Mouse (Mus musculus) regulatory T cell (primary cell): Measurements from ENCODE around the gene Unc13b.

Experiments used
- in situ Hi-C: fragments of 300-600 bp; cut with MboI, MseI; formaldehyde crosslinking; loops from one replicate; pipeline ENCODE4 v1.15.1; 2025; ENCODE audit warnings: high pct_unique_total_duplicates

The Unc13b gene

GRCm38 (mm10) chr4:43206989-43207388 lies 148.2 kb downstream of the Unc13b start:
- in situ Hi-C loops = no loop called here

GRCm38 (mm10) chr4:43209081-43209579 lies 150.4 kb downstream of the Unc13b start:
- in situ Hi-C loops = no loop called here

- in situ Hi-C loops = no loop called here
Measured at GRCm38 (mm10) chr4:43209673-43210072, 150.9 kb downstream of the Unc13b start.

- in situ Hi-C loops = no loop called here
Measured at GRCm38 (mm10) chr4:43216491-43216890, 157.7 kb downstream of the Unc13b start.

GRCm38 (mm10) chr4:43217997-43218396 lies 159.2 kb downstream of the Unc13b start:
- in situ Hi-C loops = no loop called here

- in situ Hi-C loops = no loop called here
Measured at GRCm38 (mm10) chr4:43231821-43232220, 173.1 kb downstream of the Unc13b start.

GRCm38 (mm10) chr4:43232985-43233384 lies 174.2 kb downstream of the Unc13b start:
- in situ Hi-C loops = no loop called here

GRCm38 (mm10) chr4:43233489-43233888 lies 174.7 kb downstream of the Unc13b start:
- in situ Hi-C loops = no loop called here

GRCm38 (mm10) chr4:43236898-43237297 lies 178.1 kb downstream of the Unc13b start:
- in situ Hi-C loops = no loop called here

- in situ Hi-C loops = no loop called here
Measured at GRCm38 (mm10) chr4:43240716-43241115, 182.0 kb downstream of the Unc13b start.

GRCm38 (mm10) chr4:43244022-43244421 lies 185.3 kb downstream of the Unc13b start:
- in situ Hi-C loops = no loop called here

- in situ Hi-C loops = no loop called here
Measured at GRCm38 (mm10) chr4:43245776-43246175, 187.0 kb downstream of the Unc13b start.

GRCm38 (mm10) chr4:43248026-43248425 lies 189.3 kb downstream of the Unc13b start:
- in situ Hi-C loops = no loop called here

GRCm38 (mm10) chr4:43248909-43249308 lies 190.2 kb downstream of the Unc13b start:
- in situ Hi-C loops = no loop called here

GRCm38 (mm10) chr4:43251269-43251668 lies 192.5 kb downstream of the Unc13b start:
- in situ Hi-C loops = no loop called here

GRCm38 (mm10) chr4:43257040-43257439 lies 198.3 kb downstream of the Unc13b start:
- in situ Hi-C loops = no loop called here

GRCm38 (mm10) chr4:43258556-43258955 lies 199.8 kb downstream of the Unc13b start:
- in situ Hi-C loops = no loop called here

- in situ Hi-C loops = no loop called here
Measured at GRCm38 (mm10) chr4:43259435-43259834, 200.7 kb downstream of the Unc13b start.

GRCm38 (mm10) chr4:43260096-43260495 lies 201.3 kb downstream of the Unc13b start:
- in situ Hi-C loops = loop anchor here (5.0 kb wide), 1 partner anchor 157 kb away; no protein-coding TSS in a partner anchor

- in situ Hi-C loops = loop anchor here (5.0 kb wide), 1 partner anchor 154 kb away; no protein-coding TSS in a partner anchor
Measured at GRCm38 (mm10) chr4:43262821-43263220, 204.1 kb downstream of the Unc13b start.

GRCm38 (mm10) chr4:43266146-43266545 lies 207.4 kb downstream of the Unc13b start:
- in situ Hi-C loops = no loop called here

GRCm38 (mm10) chr4:43266623-43267322 lies 208.0 kb downstream of the Unc13b start, which contains the start of gene Atp8b5:
Gene Atp8b5 (plus strand): TSS chr4:43267159.
- in situ Hi-C loops = no loop called here

- in situ Hi-C loops = no loop called here
Measured at GRCm38 (mm10) chr4:43267323-43267658, 208.5 kb downstream of the Unc13b start.
